Mouse (Mus musculus): Measurements from ENCODE around the gene Cenpv.
"Not testable (repeated sequence)": the region's sequence is repeated elsewhere in the genome, so short reads cannot be mapped to it uniquely, and the experiment has no call there.

GRCm38 (mm10) chr11:62508365-62508764 is 30.7 kb downstream of the Cenpv start:
- not testable (repeated sequence) for TF ChIP-seq POLR2A (IDR thresholded peaks at IDR 0.05; ENCODE audit: extremely low read depth, insufficient read depth, low read length); CTCF (IDR thresholded peaks at IDR 0.05; ENCODE audit: low read depth, low read length)

Measured in liver, adult 2 months (tissue).